Mouse (Mus musculus) lung, postnatal 36 days (tissue): Measurements from ENCODE around the gene Gtf3c1.
"Not testable (repeated sequence)": the region's sequence is repeated elsewhere in the genome, so short reads cannot be mapped to it uniquely, and the experiment has no call there.

Source experiments
- DNase-seq: peaks from one replicate; pipeline ENCODE4 v3.0.0; 2022; ENCODE audit warnings: mixed read lengths

The Gtf3c1 gene

DNA sequence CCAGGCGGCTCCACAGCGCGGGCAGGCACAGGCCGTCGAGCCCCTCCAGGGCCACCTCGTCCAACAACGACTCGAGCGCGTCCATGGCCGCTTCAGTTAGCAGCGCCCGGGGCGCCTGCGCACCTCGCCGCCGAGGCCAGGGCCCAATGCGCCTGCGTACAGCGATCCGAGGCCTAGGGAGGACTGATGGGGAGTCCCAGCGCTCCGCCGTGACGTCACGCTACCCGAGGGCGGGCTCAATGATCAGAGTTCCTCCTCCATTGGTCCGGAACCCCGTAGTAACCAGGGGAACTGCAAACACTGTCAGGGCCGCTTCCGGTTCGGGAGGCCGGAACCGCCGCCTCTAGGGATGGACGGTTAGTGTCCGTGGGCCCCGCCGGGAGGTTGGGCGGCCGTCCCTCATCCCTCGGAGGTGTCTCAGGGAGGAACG, at the start of gene Gtf3c1, which contains the start of gene D430042O09Rik:
TSS of gene Gtf3c1 (minus strand) at position 188 of the 430 bp plus-strand sequence.
TSS of gene D430042O09Rik (plus strand) at position 296 of the 430 bp plus-strand sequence.
- peak; percentile 100 for DNase-seq

DNA sequence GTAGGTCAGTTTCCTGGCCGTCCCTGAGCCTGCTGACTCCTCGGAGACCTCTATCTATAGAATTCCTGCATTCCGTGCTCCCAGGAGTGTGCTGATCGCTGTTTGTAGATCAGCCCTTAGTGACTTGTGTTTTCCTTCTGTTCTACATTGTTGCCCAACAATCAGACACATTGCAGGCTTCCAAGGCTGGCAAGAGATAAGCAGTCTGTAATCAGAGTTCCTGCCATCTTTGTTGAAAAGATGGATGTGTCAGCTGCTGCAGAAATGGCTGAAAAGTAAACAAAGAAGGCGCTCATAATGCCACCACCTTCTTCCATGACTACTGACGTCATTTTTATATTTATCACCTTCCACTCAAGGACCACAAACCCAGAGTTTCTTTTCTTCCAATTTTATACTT, 49.2 kb upstream of the Gtf3c1 start:
- DNase-seq: peak; percentile 14

DNA sequence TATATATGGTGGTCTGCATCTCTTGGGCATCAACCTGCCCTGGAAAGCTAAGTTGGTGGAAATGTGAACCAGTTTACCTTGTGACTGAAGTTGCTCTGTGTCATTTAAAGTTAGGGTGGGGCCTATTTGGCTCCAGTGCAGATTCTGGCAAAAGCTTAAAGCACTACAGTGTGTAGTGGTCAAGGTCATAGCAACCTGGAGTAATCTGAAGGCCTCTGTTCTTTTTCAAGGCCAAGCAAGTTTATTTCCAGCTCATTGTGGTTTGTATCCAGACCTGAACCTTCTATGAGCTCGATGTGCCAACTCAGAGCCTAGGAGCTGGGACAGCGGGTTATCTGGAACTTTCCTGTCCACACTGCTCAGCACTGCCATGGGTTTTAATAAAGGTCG, 45.7 kb upstream of the Gtf3c1 start:
- DNase-seq: peak; percentile 15

DNA sequence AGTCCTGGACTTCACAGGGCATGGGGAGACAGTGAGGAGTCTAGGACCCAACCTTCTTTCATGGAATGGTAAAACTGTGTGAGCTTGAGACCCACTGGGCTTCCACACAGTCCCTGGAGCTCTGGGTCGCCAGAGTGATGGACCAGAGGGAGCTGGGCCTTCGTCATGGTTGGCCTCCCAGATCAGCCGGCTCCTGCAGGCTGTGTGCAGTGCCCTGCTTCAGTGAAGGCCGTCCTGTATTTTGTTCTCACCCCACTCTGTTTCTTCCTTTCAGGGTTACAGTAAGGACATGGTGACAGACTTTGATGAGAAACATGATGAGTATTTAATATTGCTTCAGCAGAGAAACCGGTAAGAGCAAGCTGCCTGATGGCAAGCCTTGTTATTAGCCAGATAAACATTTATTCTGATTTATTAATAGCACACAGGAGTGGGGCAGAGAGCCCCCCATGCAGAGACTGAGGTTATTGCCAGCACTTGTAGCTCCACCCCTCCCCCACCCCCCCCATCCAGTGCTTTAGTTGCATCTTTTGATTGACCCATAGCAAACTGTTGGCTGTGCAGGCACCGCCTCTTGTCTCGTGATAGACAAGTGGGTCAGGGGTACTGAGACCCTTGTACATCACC, 45.2 kb upstream of the Gtf3c1 start:
- DNase-seq: no peak

DNA sequence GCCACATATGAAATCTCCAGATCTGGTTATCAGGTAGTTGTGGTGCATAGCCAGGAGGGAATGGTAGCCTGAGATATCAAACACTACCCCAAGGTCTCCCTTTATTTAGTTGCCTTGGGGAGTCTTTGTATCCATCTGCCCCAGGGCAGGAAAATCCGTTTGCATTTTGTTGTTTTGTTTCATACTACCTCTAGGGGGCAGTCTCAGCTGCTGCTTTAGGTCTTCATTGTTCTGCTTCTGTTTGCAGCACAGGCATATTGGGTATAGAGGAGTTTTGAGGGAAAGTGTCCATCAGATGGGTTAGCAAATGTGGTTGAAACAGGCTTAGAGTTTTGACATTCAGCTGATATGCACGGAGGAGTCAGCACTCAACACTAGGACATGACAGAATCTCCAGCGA, 40.6 kb upstream of the Gtf3c1 start:
- DNase-seq: no peak

DNA sequence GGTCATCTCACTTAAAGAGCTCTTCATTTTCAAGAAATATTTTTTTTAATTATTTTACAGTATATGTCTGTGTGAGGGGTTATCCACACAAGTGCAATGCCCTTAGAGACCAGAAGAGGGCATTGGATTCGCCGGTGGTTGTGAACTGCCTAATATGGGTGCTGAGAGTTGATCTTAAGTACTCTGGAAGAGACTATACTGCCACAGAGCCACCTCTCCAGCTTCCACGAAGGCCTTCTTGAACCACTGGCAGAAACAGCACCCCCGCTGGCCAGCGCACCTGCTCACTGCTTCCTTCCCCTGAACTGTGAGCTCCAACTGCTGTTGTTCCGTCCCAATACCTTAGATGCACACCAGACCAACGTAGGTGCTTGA, 39.7 kb upstream of the Gtf3c1 start:
- DNase-seq: peak; percentile 32

DNA sequence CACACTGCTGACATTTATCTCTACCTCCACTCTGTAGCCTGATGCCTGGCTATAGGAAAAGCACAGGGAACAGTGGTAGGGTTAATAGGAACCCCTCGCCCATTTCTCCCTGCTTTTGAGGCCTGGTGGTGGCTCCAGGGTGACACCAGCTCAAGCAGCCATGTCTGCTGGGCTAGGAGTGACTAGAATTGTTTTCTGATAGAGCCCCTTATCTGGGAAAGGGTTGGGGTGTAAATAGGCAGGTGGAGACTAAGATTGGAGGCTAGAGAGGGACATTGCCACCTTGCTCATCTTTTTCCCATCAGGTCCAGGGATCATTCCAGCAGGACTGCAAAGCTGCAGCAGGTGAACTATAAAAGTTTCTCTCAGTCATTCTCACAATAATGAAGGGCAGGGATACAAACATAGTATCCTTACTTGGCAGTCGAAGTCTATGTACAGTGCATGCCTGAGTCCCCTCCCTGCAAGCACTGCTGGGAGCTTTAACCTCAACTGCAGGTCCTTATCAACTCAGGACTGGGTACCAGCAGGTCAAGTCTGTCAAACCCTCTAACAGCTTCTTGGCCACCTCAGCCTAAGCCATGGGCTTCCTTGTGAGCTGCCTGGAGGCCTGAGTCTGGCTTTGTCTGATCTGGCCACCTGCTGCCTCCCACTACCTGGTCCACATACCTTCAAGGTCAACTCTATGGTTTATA, 39.2 kb upstream of the Gtf3c1 start:
- no peak for DNase-seq

DNA sequence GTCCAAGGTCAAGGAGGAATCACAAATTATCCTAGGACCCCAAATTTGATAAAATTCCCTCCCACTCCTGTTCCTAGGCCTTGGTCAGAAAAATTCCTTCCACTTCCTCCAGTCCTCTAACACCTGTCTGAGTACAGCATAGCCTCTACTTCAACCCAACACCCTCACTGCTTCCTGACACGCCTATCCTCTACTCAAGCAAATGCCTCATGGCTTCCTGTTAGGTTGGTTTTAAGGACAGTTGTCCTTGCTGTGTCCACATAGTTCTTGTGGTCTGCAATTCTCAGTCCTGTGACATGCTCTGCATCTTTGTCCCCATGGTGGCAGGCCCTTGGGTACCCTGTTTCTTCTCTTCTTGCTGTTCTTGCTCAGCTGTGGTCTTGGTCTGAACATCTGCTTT, 37.2 kb upstream of the Gtf3c1 start:
- no peak for DNase-seq

DNA sequence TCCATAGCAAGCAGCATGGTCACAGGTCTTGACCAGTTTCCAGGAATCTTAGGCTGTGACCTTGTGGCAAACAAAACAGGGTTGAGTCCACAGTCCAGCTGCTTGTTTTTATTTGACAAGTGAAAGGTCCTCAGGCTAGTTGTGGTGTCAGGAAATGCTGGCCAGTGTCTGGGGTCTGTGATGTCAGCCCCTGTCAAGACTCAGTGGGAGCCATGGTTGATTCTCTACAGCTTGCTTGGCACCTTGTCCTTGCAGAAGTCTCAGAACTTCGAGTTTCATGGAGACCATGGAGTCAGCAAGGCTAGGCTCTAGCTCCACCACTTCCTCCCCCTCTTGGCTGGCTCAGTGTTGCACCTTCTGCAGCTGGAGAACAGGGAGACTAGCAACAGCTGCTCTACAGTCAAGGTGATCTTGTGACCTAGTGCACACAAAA, 33.7 kb upstream of the Gtf3c1 start:
- peak; percentile 73 for DNase-seq

DNA sequence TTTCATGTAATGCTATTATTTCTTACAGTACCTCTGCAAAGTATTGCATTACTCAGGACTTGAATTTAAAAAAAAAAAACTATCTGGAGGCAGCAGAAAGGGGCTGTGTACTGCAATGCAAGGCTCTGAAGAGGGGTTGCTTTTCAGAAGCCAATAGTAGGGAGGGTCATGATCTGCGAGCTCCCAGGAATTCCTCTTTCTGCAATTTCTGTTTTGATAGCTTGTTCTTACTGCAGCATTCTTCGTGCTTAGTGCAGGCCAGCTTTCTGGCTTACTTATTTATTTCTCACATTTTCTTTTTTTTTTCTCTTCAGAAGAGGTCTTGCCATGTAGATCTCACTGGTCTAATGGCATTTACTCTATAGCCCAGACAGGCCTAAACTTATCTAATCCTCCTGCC, 32.9 kb upstream of the Gtf3c1 start:
- DNase-seq: no peak

DNA sequence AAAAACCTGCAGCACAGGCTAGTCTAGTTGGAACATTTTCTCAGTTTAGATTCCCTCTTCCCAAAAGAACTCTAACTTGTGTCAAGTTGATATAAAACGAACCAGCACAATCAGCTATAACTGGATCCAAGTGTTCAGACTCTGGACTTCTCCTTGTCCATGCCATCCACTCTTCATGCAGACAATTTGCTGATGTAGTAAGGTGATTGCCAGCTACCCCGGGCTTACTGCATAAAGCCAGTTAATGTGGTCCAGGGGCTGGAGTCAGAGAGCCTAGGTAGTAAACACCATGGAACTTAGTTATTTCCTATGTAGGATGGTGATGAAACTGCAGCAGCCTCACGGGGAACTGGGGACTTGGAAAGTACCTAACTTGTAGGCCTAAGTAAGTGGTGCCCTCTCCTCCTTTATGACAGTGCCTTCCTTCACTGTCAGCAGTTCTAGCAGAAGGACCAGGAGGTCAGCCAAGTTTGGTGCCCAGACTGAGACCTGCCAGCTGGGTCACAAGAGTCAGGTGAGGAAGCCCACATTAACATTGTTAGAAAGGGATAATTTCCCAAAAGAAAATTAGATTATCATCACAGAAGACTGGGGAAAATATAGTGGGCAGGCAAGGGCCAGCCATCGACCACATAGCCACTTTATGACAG, 28.9 kb upstream of the Gtf3c1 start:
- no peak for DNase-seq

DNA sequence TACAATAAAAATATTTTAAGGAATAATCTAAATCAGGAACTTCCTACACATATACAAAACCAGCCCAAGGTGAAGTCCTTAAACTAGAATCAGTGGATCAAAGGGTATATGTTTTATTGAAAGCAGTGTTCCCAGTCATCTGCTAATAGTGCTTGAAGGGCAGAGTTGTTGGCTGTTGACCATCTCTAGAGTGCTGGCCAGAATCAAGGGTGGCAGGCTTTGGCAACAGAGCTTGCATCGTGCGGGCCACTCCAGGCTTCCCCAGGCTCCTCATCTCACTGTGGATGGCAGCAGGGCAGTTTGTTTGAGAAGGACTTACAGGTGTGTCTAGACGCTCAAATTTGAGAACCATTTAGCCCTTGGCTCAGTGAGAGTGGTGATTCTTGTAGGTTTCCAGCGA, 26.2 kb upstream of the Gtf3c1 start:
- peak; percentile 17 for DNase-seq

DNA sequence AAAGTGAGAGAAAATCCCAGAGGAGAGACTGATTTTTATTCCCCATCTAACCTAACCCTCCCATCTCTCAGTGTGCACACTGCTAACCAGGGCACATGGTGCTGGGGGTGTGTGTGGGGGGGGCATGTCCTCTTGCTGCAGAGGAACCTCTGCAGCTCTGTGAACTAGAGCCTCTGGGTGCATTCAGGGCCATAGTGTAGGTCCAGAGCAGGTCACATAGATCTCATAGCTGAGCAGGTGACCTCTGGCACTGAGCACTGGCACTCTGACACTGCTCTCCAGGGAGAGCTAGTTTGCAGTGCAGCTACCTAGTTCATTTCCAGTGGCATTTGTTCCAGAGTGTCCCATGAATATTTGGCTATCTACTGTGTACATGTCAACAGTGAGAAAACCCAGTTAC, 24.1 kb upstream of the Gtf3c1 start:
- DNase-seq: no peak

DNA sequence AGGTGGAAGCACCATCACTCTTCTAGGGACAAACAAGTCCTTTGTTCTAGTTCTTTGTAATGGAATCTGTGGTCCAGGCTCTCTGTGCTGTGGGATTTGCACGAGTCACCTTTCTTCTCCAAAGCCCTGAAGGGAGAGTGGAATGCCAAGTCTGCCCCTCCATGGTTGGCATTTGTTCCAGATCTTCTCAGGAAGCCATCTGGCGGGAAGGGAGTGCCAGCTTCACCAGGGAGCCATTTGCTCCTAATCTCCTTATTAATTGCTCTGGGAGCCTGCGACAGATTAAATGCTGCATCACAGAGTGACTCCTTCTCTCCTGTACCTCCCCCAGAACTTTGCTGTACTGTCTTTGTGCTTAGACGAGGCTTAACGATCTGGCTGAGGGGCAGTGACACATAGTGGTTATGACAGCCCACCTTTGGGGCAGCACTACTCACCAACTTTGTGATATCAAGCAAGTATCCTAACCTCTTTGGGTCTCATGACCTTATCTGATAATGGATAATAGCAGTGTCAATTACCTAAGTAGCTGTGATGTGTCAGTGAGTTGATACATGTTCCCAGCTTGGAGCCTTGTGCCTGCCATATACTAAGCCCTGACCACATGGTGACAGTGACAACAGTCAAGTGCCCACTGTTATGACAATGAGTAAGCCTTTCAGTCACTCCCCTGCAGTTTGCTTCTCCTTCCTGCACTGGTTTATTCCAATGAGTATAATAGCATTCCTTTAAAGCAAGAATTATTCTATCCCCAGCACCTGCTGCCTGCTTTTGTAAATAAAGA, 15.8 kb upstream of the Gtf3c1 start:
- no peak for DNase-seq

DNA sequence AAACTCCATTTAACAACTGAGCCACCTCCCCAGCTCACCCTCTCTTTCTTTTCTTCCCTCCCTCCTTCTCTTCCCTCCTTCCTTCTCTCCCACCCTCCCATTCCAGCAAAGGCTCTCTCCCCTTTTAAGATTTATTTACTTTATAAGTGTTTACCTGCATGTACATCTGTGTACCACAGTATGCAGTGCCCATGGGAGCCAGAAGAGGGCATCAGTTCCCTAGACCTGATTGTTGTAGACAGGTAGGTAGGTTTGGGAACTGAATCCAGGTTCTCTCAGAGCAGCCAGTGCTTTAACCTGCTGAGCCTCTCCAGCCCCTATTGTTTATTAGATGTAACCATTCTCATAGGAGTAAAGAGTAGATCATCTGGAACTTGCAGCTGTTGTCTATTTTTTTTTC, 14.5 kb upstream of the Gtf3c1 start:
- peak; percentile 52 for DNase-seq

DNA sequence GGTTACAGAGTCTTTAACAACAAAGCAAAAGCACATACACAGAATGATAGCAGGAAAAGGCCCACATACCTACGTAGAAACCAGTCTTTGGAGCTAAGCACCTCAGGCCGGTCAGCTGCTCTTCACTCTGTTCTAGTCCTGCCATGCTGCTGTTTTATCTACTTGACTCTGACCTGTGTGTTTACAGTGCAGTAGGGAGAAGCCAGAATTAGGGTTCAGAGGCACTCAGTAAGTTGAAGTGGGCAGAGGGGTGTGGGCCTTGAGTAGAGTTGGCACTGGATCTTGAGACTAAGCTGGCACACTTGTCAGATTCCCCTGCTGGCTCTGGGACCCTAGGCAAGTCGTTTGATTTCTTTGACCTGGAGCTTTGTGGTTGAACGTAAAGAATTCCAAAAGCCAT, 13.5 kb upstream of the Gtf3c1 start:
- peak; percentile 81 for DNase-seq

DNA sequence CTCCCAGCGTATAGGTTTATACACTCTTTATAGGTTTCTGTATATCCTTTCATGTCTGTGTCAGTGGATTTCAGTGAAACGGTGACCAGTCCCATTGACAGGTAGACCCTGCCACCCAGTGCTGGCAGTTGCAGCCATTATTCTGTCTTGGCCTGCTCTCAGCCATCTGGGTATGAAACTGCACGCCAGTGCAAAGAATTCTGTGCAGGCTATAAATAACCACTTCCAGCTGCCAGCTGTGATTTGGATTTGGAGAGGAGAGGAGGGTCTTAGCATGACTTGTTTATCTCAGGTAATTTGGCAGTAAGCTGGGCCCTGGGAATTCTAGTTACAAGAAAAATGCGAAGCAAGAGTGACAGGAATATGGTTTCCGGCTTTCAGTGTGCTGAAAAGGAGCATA, 12.8 kb upstream of the Gtf3c1 start:
- DNase-seq: no peak

DNA sequence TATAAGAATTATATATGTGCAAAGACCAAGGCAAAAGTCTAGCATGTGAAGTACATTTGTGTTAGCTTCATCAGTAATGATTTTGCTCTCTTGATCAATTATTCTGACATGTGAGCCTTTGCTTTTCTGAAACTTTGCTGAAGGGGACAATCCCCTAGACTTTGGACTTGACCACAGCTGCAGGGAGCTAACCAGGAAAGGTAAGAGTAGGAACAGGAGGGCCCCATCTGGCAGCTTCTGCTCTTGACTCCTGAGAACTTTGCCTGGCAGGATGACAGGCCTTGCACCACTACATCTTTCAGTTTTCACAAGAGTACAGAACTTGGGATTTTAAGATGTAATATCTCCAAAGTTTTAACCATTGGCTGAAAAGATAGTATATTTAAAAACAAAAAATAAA, 10.0 kb upstream of the Gtf3c1 start:
- peak; percentile 42 for DNase-seq

DNA sequence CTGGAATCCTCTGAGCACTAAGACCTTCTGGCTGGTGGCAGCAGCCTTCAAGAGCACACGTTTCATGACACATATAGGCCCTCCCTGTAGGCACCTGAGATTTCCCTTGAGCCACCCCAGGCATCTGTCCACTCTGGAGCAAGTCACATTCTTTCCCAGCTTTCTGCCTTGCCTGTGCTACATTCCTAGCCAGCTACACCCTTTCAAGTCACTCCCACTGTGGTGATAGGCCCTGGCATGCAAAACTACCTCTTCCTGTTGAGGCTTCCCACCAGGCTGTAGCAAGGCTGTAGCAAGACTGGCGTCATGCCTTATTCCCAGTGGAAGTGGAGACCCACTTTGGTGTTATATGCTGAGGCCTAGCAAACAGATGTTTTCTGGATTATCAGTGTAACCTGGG, 9.1 kb upstream of the Gtf3c1 start:
- DNase-seq: peak; percentile 69

DNA sequence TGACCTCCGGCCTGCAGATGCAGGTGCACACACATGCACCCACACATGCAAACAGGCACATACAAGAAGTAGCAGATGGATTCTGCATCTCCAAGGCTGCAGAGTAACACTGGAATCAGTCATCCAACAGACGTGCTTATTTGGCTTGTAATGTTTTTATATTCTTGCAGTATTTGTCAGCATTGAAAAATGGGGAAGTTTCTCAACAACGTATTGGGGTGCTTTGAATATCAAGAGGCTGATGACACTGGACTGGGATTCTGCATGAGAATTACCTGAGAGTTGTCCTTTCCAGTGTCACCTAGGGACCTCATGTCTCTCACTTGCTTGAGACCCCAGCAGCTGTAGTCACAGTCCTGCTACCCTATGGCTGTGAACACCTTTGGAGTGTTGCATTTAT, 7.2 kb upstream of the Gtf3c1 start:
- no peak for DNase-seq

DNA sequence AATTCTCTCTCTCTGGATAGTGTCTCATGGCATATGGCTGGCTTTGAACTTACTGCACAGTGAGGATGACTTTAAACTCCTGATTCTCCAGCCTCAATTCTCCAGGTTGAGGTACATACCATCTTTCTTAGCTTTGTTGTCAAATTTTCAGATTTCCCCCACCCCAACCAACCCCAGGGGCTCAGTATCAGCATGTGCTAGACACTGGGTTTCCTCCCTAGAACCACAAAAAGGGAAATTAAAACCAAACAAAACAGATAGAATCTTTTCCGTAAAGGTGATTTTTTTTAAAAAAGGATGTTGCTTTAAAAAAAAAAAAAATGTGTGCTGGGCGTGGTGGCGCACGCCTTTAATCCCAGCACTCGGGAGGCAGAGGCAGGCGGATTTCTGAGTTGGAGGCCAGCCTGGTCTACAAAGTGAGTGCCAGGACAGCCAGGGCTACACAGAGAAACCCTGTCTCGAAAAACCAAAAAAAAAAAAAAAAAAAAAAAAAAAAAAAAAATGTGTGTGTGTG, 6.0 kb upstream of the Gtf3c1 start:
- DNase-seq: not testable (repeated sequence)

DNA sequence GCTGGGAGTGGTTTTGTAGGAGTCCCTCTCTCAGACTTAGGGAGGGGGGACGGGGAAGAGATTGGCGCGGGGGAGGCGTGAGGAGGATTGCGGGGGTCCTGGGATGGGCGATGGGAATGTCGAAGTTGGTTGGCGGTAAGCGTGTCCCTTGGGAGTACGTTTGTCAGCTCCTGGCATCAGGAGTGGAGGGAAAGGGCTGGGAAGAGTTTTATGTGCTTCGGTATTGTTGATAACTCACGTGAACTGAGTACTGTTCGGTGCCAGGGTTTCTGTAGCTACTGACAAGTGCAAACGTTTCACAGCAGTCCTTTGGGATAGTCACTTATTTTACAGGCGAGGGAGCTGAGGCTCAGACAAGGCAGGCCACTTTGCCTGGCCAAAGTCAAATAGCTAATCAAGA, 520 bp upstream of the Gtf3c1 start:
- DNase-seq: no peak

DNA sequence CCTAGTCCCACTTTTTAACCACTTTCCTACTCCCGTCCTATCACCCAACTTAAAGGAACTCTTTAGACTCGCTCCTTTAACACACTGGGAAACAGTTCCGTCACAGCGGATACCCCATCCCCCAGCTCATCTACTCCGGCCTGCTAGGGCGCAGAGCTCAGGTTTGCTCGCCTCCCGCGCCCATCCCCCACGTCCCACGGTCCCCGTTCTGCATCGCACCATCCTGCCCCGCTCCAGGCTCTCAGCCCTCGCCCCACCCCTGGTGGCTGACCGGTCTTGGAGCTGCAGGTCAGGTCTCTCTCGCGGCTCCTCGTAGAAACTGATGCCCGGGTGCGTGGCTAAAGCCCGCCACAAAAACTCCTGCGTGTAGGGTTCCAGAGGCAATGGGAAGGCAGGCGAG, 394 bp downstream of the Gtf3c1 start:
- DNase-seq: peak; percentile 73
